Mouse (Mus musculus): ENCODE results near the gene Ccl27a.
"Not testable (repeated sequence)": the region's sequence is repeated elsewhere in the genome, so short reads cannot be mapped to it uniquely, and the experiment has no call there.

- TF ChIP-seq EP300, CTCF (IDR thresholded peaks at IDR 0.05): not testable (repeated sequence)
Observed at GRCm38 (mm10) chr4:41767301-41767700, 6.7 kb downstream of the Ccl27a start.
